Mouse (Mus musculus) small intestine, adult 2 months (tissue): ENCODE measurements around the gene Arntl.

Experiments
- CTCF ChIP-seq: fragments of 200-500 bp; IDR thresholded peaks from 2 replicates; pipeline ENCODE4 v1.5.1; 2012; ENCODE audit warnings: low read depth, mild to moderate bottlenecking, control low read depth, inconsistent platforms, low read length, moderate library complexity, mixed read lengths; ENCODE audit not compliant: insufficient replicate concordance, insufficient read length; ENCODE audit errors: extremely low read depth
- POLR2A ChIP-seq: fragments of 200-500 bp; IDR thresholded peaks from 2 replicates; pipeline ENCODE4 v1.6.1; 2012; ENCODE audit warnings: low read depth, mild to moderate bottlenecking, control low read depth, inconsistent platforms, low read length, moderate library complexity

DNA sequence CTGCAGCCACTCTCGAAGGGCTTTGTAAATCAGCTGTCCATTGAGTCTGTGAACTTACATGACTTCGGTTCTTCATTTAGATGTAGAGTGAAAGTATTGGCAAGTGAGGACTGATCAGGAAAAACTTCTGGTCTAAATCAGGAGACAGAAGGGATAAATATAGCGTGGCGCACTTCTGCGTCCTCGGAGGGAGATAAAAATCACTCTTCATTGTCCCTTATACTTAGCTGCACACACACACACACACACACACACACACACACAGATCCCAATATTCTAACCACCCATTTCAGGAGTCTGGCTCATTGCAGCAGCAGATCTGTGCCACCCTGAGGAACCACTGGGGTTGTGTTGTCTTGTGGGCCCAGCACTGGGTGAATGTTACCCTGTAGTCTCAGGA lies 44.3 kb downstream of the Arntl start:
- TF ChIP-seq CTCF (no peak), POLR2A (no peak)
